Mouse (Mus musculus) cerebellum, adult 9-11 months (tissue): ENCODE measurements at regions not wholly inside any gene's neighbourhood (a gene's known extent, or its start where the extent isn't known, plus 50 kb on each side); places are given as distances from the start of the nearest gene placed in this dataset.
"Not testable (repeated sequence)": the region's sequence is repeated elsewhere in the genome, so short reads cannot be mapped to it uniquely, and the experiment has no call there.

Experiments used
- DNase-seq: peaks from one replicate; pipeline ENCODE4 v3.0.0; 2022

DNA sequence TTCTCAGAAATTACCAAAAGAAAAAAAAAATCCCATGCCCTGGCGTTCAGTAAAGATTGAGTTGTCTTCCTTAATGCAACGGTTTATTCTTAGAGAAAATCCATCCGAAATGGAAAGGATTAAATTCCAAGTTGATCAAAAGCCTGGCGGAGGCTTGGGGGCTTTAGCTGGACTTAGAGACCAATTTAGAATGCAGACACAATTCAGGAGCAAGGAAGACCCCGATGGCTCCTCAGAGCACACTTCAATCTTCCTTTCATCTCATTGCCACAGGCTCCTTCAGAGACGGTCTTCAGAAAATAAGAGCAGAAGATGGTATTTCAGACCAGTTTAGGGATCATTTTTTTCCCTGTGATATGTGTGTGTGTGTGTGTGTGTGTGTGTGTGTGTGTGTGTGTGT lies 171.8 kb downstream of the Ankrd50 start:
- no peak for DNase-seq

DNA sequence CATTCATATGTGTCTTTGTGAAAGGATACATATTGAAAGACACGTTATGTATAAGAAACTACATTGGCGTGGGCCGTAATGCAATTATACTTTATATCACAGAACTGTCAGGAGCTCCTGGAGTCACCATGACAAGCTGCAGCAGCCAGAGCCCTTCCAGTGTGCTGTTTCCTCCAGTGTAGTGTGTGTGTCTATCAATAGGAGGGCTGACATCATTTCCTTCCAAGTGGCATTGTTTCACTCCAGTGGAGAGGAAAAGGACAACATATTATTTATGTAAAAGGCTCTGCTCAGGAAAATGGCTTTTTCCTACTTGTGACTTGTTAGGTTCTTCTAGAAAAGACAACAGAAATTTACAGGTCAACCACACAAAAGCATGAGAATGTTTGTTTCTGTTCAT lies 172.5 kb downstream of the Ankrd50 start:
- DNase-seq: no peak

DNA sequence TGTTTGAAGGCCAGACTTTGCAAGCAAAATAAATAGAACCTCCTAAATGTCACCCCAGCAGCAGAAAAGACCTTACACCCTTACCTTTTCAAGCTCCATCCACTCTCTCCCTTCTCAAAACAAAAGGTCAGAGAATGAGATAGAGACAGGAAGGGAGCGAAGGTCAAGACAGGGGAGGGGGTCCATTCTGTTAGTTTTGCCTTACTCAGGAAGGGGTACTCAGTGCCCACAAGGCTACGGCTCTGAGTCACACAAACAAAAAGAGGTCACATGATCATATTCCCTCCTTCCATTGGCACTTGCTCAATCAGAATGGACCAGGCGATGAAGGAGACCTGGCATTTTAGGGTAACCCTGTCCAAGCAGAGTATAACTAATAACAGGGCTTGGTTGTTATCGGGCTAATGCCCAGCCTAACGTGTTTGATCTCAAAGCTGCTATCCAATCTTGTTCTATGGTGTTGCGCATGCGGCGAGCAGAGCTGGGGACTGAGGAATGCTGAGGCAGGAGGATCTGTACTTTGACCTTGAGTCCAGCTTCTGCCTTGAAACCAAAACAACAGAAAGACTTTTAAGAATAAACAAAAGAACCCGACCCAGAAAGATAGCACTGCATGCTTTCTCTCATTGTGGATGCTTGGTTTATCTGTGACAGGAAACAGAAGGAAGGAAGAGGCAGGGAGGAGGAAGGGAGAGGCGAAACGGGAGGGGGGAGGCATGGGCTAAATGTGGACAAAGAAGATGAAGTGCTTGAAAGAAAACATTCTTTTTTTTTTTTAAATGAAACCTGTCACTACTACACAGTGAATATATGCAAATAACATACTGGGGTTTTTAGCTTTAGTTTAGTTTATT lies 184.5 kb downstream of the Ankrd50 start:
- no peak for DNase-seq

DNA sequence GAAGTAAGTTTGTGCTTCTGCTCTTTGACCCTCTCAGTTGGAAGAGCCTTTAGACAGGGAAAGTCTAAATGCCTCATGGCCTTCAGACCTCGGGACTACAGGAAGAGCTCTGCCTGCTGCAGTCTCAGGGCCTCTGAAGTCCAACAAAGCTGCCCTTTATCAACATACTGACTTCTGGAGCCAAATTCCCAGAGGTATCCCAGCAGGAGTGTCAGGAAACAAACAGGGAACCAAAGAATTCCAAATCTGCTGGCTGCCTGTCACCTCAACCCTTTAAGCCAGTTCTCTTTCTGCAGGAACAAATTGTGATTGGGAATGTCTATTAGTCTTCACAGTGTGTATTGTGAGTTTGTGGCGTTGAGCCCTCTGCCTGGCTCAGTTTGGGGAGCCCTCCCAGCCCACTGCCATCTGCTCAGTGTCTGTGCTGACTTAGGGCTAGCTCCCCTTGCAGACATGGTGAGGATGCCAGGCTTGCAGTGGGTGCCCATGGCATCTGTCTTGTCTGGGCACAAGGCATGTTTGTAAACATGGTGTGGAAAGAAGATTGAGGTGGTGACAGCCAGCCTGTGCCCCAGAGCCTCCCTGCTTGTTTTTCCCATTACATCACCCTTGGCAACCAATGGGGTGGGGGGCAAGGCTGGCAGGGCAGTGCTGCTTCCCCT lies 185.3 kb downstream of the Ankrd50 start:
- peak; percentile 41 for DNase-seq

DNA sequence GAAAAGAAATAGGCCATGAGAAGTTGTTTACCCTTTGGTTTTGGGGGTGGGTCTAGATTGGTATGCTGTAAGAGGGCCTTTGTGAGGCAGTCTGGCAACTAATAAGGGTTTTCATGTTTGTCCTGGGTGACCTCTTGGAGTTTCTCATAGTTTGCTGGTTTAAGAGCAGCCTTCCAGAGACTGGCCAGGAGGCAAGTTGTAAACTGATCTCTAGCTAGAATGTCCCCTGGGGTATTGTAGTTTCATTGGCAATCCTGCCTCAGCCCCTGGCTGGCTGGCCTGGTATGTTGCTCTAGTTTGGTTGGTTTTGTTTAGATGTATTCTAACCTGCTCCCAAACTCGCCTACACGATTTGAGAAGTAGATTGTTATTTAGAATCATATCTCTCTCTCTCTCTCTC lies 187.1 kb downstream of the Ankrd50 start:
- DNase-seq: no peak

DNA sequence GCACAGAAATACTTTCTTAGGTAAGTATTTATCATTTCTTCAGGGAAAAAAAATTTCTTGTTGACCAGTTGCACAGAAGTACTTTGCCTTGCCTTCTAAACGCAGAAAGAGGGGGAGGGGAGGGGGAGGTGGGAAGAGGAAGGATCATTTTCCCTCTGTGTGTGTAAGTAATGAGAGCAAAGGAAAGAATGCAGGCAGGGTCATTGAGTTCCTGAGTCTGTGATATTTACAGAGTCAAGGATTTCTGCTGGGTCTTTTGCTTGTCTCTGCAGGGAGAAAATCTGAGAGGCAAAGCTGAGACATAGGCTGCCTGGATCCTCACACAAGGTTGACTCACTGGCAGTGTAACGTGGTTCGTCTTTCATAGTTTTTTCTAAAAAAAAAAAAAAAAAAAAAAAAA lies 195.6 kb downstream of the Ankrd50 start:
- DNase-seq: no peak

DNA sequence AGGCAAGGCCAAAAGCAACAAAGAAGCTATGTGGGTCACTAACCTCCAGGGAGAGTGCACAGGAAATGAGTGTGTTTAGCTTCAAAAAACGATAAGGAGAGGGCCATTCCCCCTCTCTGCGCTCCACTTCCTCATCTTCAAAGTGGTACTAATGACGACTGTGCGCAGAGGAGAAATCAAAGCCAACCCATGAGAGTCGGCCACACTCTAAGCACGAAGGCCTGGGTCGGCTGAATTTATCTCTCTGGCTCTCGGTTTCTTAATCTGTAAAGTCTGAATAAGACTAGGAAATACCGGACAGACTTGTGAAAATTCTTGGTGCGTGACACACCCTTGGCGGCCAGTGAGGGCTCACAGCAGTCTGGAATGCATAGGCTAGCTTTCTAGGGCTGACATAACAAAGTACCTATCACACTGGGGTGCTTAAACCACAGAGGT lies 200.9 kb downstream of the Ankrd50 start:
- DNase-seq: no peak

- DNase-seq: no peak
These were observed 201.8 kb downstream of the Ankrd50 start for GRCm38 (mm10) chr3:38282891-38283290.

GRCm38 (mm10) chr3:38281683-38282082 lies 203.0 kb downstream of the Ankrd50 start:
- no peak for DNase-seq

DNA sequence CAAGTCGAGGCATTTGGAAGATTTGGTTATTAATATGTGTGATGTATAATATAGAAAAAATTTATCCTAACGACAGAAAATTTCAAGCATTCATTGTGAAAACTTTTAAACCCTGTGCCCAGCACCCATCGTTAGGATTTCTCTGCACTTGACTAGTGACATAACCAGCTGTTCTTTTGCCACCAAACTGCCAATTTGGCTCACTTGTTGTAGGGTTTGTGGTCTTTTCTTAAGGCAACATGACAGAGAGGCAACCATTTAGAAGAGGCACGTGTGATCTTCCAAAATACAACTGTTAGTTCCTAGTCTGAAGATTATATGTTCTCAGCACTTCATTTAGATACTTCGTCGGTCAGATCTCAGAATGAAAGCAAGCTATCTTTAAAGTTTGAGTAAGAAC lies 203.8 kb downstream of the Ankrd50 start:
- DNase-seq: no peak

DNA sequence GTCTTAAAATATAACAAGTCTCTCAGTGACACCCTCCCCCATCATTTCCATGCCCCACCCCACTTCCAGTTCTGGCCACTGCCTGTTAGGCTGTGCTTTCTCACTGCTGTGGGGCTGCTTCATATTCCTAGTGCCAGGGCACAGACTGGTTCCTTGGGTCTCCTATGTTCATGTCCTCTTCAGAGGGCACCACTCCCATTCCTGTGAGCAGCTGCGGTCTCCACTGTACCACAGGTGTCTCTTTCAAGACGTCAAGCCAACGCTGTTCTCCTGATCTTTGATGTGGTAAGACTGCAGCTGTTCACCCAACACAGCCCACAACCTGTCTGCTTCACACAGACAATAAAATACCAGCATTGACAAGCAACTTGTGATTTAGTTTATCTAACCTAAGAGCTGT lies 204.5 kb downstream of the Ankrd50 start:
- no peak for DNase-seq

DNA sequence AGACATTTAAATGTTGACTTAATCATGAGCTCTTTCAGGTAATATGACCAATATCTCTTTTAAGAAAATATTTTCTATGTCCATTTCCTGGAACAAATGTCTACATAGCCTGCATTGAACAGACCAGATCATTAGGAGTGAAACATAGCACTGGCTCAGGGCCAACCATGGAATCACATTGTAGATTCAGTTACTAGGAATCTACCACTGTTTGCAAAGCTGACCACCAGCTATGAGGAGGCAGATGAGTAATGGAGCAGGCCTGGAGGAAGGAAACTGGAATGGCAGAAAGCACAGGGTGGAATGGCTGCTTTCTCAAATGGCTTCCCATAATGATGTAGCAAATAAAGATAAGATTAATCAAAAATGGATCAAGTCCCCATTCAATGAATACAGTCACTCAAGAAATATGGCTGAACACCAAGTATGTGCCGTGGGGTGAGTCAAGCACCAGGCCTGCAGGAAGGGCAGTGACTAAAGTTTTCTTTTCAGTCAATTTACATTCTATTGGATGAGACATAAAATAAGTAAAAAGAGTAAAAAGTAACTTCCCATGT lies 207.6 kb downstream of the Ankrd50 start:
- DNase-seq: no peak

DNA sequence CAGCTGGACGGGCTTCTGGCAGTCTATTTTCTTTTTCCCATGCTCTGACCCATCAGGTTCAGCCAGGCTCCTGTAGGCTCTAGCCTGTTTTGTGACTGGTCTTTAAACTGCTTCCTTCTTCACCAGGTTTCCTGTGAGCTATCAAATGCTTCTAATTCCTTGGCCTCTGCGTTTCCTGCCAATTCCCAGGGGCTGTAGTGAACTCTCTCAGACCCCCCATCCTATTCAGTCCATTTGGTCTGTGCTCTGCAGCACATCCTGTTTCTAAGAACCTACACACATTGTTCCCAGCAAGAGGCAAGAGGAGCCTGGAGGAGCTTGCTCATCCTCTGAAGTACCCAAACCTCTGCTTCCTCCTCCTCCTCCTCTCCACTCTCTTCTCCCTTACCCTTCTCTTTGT lies 209.3 kb downstream of the Ankrd50 start:
- no peak for DNase-seq

GRCm38 (mm10) chr3:38270742-38271141 lies 213.9 kb downstream of the Ankrd50 start:
- DNase-seq: no peak

DNA sequence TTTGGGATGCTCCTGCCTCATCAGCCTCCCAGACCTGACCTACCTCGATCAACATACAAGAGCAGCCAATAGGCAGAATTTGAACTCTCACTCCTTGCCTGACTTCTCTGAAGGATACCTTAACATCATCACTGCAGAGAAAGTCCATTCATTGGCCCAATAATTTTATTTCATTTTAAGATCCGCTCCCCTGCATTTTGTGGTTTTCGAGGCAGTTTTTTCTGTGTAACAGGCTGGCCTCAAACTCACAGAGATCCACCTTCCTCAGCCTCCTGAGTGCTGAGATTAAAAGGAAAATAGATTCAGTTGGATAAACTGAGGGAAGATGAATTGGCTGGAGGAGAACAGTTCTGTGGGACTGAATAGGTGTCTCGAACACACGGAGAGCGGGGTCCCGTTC lies 216.4 kb downstream of the Ankrd50 start:
- DNase-seq: no peak

DNA sequence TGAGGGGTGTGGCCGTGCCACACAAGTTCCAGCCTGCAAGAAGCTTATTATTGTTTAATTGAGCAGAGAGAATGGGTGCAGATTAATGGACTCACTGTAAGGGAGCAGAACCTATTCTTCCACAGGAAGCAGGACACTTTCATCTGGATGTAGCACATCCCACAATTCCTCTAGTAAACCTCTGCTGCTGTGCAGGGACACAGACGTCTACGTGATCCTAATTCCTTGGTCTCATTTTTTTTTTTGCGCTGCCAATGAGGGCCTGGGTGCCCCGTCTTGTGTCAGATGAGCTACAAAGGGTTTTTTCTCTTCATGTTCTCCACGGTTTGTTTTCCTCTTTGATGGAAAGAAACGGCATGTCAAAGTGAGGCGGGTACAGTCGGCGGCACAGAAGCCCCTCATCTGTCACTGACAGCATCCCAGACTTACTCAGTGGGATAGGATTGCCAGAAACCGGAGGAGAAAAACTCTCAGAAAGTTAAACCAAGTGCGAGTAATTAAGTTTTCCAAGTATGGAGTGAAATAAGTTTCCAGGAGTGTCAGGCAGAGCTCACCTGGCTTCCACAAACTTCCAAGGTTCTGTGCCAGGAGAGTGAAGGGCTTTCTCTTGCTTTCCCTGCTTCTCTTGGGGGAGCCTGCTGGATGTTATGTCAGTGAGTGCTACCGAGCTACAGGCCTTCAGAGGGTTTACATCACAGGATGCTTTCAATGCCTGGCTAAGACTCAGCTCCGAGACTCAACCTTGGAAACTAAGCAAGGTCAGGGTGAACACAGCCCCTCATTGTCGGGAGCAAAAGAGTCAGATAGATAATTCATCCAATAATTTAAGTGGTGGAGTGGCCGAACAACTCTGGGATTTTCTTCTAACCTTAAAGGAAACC lies 221.1 kb downstream of the Ankrd50 start:
- no peak for DNase-seq

GRCm38 (mm10) chr3:38261326-38262075 lies 223.1 kb downstream of the Ankrd50 start:
- no peak for DNase-seq

GRCm38 (mm10) chr3:38259223-38259622 lies 225.4 kb downstream of the Ankrd50 start:
- DNase-seq: not testable (repeated sequence)

DNA sequence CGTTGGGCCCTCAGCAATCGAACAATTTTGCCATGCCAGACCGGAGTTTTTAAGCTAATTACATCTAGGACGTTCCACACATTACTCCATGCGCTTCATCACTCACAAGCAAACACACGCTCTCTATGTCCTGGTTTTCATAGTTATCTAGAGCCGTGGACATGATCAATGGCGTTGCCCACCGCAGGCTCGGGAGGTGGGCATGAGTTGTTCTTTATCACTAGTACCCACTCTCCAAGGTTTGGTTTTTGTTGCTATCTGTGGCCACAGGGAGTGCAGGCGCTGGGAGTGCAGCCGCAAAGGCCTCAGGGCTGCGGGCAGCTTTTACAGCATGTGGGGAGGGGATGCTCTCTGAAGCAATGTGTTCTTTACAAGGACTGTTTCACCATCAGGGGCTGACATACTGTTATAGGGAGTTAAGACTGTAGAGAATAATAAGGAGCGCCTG lies 226.8 kb downstream of the Ankrd50 start:
- no peak for DNase-seq

GRCm38 (mm10) chr3:38257076-38257842 lies 227.4 kb downstream of the Ankrd50 start:
- DNase-seq: no peak

GRCm38 (mm10) chr3:38255674-38256073 lies 229.0 kb downstream of the Ankrd50 start:
- DNase-seq: peak; percentile 19
